12 mouse cellular contexts compared by ENCODE assay signal in the genomic region with DNA sequence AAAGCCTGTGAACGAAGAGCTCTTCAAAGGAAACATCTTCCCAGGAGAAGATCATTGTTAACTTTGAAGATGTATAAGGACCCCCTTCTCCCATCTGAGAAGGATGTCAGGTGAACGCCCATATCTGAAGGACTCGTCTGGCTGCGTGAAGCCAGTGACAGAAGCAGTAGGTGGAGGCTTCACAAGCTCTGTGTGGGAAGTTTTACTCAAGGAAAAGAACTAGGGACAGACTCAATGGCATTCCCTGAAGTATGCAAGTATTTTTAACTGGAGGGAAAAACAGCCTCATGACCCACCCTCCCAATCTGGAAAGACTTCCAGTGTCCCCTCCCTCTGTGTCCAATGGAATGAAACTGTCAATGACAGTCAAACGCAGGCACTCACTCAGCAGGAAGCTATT.
"Had no signal": no experiment of that assay in that cellular context is flagged by ENCODE, and none has a peak within 500 bp of the region (broad histone marks: within the 10 kb centered on the region; RNA-seq: fewer than 3 reads in every experiment).

No protein-coding gene starts in this region.

- H3K4me1 ChIP-seq: liver, embryonic 15.5 days had no signal

- H3K9ac ChIP-seq: liver, embryonic 15.5 days; midbrain, embryonic 15.5 days; neural tube, embryonic 12.5 days had no signal

- H3K9me3 ChIP-seq: limb, embryonic 10.5 days; liver, embryonic 15.5 days; midbrain, embryonic 15.5 days; neural tube, embryonic 12.5 days had no signal

- H3K4me2 ChIP-seq: liver, embryonic 11.5 days; liver, embryonic 15.5 days; midbrain, embryonic 15.5 days; neural tube, embryonic 12.5 days had no signal

- ATAC-seq: lung, postnatal 0 days; midbrain, embryonic 15.5 days had no signal

- H3K27ac ChIP-seq: left cerebral cortex, adult 2 months; limb, embryonic 10.5 days; liver, embryonic 15.5 days; midbrain, embryonic 15.5 days; neural tube, embryonic 12.5 days; stomach, postnatal 0 days had no signal

- H3K27me3 ChIP-seq: liver, embryonic 15.5 days; midbrain, embryonic 15.5 days; neural tube, embryonic 12.5 days had no signal

- H3K4me3 ChIP-seq: left cerebral cortex, adult 2 months; limb, embryonic 10.5 days; liver, embryonic 15.5 days; midbrain, embryonic 15.5 days; neural tube, embryonic 12.5 days had no signal

- H3K36me3 ChIP-seq: limb, embryonic 10.5 days; liver, embryonic 15.5 days; midbrain, embryonic 15.5 days; neural tube, embryonic 12.5 days had no signal

- DNase-seq: kidney, postnatal 25 days; lung, adult 2 months; lung, postnatal 36 days; thymus, postnatal 14 days had no signal
